Mouse (Mus musculus) adrenal gland, postnatal 10 days (tissue): ENCODE data around the gene Aspdh. TPM values are rescaled to one million over a fixed set of nuclear protein-coding genes. Genes with fewer than 3 reads are reported as not detected.

ENCODE experiments used
- DNase-seq: peaks from one replicate; pipeline ENCODE4 v3.0.0; 2021; ENCODE audit warnings: mixed read lengths
- total RNA-seq, 2 experiments: library from RNA; stranded (reverse); gene quantifications; 2 replicates each; pipeline ENCODE4 v1.2.3; 2021

The Aspdh gene
- total RNA-seq, 2 experiments from 2014 or later, result 8.4 to 14.5 TPM

- no peak for DNase-seq
Observed at GRCm38 (mm10) chr7:44472558-44472885, 7.3 kb downstream of the Aspdh start.

GRCm38 (mm10) chr7:44472961-44473646 is 7.9 kb downstream of the Aspdh start:
- DNase-seq, result no peak

DNA sequence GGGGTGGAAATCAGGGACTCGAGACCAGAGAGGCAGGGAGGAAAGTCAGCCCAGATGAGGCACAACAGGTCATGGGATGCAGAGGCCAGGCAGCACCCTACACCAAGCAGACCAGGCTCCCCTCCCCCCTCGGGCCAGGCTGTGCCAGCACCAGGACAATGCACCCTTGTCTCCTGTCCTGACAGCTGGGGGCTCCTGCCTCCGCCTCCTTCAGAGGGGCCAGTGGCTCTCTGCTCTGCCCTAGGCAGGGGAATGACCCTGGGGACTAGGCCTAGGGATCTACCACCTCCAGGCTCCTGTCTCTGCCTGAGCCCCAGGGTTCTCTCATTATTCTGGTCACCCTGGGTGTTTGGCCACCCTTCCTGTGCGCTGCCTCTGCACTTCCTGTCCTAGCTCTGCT is 9.2 kb downstream of the Aspdh start:
- no peak for DNase-seq

DNA sequence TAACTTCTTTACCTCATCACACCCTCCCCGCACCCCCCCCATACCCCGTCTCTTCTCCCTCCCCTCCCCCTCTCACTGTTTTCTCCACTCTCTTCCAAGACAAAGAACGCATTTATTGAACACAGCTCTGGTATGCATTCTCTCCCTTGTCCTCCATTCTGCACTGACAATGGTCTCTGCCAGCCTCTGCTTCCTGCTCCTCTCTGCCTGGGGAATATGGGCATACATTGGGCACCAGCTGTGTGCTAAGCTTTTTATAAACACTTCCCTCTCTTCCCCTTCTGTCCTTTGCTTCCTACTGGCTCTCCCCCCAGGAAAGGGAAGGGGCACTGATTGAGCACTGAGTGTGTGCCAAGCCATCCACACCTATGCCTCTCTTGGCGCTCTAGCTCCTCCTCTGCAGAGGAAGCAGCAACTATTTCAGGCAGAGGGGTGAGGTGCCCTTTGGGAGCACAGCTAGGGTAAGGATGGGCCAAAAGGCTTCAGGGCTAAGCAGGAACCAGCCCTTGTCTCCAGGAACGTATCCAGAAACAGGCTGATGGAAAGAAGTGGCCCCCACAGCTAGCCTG is 9.9 kb downstream of the Aspdh start:
- DNase-seq, result no peak

DNA sequence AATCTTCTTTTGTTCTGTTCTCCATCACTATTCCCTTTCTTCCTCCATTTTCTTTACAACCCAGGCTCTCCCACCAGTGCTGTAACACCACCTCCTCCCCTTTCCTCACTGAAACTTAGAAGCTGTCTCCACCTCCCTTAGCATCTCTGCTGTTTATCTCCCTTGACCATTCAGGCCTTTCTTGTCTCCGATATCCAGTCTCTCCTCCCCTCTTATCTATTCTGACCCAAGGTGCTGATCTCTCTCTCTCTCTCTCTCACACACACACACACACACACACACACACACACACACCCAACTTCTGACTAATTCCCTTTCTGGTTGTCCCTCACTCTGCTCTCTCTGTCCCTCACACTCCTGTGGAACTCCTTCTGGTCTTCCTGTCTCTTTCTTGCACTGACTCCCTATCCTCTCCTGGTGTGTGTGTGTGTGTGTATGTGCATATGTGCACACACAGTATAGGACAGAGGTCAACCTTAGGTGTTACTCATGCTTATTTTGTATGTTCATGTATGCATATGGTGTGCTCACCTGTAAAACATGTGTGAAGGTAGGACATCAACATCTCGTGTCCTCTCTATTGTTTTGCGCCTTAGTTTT is 17.7 kb downstream of the Aspdh start:
- no peak for DNase-seq

DNA sequence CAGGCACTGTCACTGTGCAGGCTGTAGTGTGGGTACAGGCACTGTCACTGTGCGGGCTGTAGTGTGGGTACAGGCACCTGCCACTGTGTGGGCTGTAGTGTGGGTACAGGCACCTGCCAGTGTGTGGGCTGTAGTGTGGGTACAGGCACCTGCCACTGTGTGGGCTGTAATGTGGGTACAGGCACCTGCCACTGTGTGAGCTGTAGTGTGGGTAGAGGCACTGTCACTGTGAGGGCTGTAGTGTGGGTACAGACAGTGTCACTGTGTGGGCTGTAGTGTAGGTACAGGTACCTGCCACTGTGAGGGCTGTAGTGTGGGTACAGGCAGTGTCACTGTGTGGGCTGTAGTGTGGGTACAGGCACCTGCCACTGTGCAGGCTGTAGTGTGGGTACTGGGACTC is 18.9 kb downstream of the Aspdh start:
- no peak for DNase-seq

DNA sequence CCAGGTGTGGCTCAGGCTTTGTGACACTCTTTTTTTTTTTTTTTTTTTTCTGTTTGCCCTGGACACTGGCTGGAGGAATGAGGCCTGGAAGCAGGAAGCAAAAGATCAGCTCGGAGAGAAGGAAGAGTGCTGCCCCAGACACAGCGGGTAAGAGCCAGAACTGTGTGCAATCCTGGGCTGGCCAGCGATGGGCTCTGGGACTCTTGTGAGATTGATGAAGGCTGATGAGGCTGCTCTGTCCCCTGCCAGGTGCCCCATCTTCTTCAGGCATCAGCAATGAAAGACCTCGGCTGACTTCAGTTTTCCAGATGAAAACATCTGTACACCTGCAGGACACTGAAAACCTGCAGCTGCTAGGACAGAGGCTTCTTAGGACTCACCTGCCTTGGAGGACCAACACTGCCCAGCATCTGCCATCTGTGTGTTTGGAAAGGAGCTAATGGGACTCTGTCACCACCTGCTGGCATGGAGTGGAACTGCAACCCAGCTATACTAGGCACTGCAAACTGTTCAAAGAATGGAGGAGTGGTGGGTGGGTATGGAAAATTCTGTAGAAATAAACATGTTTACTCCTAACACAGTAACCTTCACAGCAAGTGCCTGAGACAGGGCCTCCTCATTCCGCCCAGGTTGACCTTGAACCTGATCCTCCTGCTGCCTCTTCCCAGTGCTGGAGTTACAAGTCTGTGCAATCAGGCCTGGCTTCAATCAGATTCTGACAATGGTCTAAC is 19.8 kb downstream of the Aspdh start:
- peak; percentile 82 for DNase-seq

GRCm38 (mm10) chr7:44485572-44486195 is 20.5 kb downstream of the Aspdh start:
- DNase-seq, result no peak

DNA sequence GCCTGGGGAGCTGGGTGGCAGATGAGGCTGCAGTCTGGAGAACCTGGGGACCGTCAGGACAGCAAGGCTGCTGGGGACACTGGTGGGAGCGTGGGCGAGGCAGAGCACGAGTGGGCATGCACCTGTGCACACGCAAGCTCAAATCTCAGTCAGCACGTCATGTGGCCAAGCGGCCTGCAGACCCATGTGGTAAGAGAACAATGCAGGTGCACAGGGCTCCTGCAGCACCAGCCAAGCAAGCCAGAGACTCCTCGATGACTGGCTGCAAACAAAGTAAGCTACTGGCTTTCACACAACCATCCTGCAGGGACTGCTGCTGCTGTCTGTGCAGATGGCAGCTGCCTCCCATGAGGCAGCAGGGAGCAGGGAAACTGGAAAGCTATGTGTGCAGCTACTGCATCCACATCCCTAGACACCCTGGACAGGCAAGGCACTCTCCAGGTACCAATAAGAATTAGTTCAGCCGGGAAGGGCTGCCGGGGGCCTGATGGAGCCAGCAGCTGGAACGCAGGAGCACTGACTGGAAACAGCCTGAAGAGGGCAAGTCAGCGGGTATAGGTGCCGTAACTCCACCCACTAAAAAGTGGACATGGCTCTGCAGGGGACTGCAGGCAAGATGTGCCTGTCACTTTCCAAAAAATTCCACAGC is 21.9 kb downstream of the Aspdh start:
- DNase-seq, result no peak

DNA sequence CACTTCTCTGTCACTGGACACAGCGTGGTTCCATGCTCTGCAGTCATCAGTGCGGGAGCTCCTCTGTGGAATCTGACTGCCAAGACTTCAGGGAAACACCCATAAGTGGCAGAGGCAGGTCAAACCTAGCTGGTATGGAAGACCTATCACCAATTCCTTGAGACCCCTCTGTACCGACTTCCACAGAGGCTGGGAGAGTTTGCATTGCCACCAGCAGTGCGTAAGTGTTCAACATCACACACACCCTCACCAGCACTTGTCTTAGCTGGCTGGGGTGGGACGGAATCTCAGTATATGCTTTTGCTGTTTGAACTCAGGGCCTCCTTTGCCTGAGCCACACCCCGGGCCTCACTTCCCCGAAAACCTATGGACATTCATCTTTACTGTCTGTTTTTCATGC is 22.7 kb downstream of the Aspdh start:
- DNase-seq, result no peak

DNA sequence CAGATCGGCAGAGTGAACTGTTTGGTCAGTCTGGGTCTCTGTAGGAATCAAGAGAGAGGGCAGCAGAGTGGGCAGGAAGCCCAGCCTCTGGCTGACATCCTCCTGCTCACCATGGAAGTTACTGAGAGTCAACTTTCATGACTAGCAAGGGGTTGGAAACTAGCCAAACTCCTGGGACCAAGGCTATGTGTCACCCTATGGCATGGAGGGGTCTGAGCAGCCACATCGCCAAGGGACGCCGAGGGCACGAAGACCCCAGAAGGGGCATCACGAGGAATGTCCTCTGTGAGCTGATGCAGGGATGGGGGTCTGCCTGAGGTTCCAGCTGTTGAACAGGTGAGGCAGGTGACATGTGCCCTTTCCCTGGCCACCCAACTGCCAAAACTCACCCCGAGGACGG is 23.4 kb downstream of the Aspdh start:
- DNase-seq, result no peak

DNA sequence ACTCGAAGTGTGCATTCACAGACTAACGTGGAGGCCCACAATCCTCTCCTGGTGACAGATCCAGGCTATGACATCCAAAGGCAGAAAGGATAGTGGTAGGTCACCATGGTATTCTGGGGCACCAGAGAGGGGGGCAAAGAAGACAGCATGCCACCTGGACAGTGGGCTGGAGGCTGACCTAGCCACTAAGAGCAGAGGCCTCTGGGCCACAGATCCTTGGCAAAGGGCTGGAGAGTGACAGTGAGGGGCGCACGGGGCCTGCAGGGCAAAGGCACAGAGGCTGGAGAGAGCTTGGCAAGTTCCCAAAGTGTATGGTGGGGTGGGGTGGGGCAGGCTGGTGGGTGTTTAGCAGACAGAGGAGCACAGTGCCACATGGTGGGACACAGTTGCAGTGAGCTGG is 25.1 kb downstream of the Aspdh start:
- DNase-seq, result no peak

GRCm38 (mm10) chr7:44491391-44491790 is 26.2 kb downstream of the Aspdh start:
- DNase-seq, result no peak

GRCm38 (mm10) chr7:44492166-44492826 is 27.1 kb downstream of the Aspdh start:
- no peak for DNase-seq

DNA sequence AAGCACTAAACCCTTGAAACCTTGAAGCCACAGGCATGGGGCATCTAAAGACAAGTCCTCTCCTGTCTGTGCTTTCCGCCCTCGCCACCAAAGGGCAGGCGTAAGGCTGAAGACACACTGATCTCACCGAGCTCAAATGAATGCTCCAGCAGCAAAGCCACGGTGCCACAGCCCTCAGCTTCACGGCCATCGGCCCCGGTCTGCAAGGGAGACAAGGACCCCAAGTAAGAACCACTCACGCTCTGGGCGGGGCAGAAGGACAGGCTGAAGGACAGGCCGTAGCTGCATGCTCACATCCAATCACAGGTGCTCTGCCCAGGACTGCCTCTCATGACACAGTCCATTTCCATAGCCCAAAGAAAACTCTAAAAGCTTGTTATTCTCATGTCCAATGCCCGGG is 29.5 kb downstream of the Aspdh start:
- no peak for DNase-seq

DNA sequence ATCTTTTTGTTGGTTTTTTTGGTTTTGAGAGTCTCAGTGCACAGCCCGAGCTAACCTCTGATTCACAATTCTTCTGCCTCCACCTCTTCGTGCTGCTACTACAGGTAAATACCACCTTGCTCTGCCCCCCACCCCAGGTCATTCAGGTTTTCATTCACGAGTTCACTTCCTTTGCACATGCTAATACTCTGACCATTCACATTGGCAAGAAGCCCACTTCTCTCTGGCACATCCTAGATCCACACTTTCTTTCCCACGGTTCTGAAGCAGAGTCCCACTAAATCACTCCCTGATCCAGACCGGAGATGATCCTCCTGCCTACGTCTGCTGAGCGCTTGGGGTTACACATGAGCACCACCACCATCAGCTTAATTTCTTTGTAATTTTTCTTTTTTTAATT is 29.9 kb downstream of the Aspdh start:
- DNase-seq, result no peak

GRCm38 (mm10) chr7:44495992-44496770 is 31.0 kb downstream of the Aspdh start, which contains the start of the genes Emc10 and Fam71e1:
TSS of gene Emc10 (minus strand) at chr7:44496529.
TSS of gene Fam71e1 (plus strand) at chr7:44496581.
- peak; percentile 99 for DNase-seq

GRCm38 (mm10) chr7:44496771-44497109 is 31.5 kb downstream of the Aspdh start:
- no peak for DNase-seq

DNA sequence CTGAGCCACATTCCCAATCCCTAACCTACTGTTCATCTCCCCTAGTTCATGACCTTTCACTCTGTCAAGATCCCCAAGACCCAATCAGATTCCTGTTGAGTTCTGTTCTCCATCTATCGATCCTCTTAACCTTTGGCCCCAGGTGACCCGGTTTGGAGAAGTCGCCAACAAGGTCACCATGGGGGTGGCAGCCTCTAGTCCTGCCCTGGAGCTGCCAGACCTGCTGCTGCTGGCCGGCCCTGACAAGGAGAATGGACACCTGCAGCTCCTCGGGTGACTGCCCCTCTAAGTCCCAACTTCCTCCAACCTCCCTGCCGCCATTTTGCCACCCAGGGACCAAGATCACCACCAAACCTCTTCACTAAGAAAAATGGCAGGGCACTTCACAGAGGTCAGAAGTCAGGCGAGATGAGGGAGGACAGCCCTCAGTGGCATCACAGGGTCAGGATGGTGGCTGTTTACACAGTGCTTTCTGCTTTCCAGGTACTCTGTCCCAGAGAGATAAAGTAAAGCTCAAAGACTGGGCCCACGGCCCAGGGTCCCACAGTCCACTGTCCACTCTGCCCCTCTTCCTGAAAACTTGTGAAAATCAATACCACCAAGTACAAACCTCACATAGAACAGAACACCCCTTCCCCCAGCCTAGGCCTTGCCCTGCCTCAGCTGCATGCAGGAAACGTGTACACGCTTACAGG is 32.3 kb downstream of the Aspdh start:
- no peak for DNase-seq

GRCm38 (mm10) chr7:44498922-44499321 is 33.7 kb downstream of the Aspdh start:
- no peak for DNase-seq
